Mouse (Mus musculus) spleen, postnatal 10 days (tissue): Measurements from ENCODE around the gene Cfap73.

Source experiments
- DNase-seq, 2 experiments: peaks; one replicate each; pipeline ENCODE4 v3.0.0; 2021 to 2022; ENCODE audit warnings: low spot score in 2 of 2

Cfap73 gene

DNA sequence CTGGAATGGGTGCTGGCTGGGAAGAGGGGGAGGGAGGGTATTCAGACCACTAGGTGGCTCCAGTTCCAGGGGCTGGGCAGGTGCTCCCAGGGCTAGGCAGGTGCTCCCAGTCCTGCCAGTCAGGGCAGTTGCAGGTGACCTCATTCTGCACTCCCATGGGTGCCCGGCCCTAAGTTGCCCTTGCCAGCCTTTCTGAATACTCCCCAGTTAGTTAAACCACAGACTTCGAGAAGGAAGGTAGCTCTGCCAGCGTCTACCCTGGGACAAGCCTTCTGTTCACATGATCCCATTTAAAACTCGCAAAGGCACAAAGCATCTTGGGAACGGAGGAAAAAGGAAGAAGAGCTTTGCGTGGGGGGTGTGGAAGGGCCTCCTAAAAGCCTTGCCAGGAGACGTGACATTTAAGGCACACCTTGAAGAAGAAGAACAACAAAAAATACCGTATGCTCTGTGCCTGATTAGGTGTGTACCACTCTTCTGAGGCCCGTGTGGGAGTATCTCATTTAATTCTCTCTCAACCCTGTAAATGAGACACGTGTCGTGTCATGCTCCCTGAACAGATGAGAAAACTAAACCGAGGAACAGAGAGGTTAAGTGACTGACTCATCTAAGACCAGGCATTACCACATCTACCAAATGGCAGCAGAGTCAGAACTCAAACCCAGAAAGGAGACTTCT is 13.9 kb upstream of the Cfap73 start:
- DNase-seq, result no peak

DNA sequence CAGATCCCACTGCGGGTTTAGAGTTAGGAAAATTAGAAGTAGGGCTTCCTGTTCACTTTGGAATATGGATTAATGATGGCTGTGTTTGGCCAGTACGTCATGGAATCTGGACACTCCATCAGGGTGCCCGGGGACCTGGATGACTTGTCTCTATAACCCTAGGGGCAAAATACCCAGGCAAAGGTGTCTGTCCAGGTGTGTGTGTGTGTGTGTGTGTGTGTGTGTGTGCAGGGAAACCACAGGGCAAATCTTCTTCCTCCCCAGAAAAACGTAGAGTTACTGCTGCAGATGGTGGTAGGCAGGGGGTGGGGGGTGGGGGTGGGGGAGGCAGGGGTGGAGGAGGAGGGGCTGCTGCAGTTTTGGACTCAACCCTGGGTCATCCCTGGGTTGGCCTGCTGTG is 13.3 kb upstream of the Cfap73 start:
- DNase-seq, result no peak

DNA sequence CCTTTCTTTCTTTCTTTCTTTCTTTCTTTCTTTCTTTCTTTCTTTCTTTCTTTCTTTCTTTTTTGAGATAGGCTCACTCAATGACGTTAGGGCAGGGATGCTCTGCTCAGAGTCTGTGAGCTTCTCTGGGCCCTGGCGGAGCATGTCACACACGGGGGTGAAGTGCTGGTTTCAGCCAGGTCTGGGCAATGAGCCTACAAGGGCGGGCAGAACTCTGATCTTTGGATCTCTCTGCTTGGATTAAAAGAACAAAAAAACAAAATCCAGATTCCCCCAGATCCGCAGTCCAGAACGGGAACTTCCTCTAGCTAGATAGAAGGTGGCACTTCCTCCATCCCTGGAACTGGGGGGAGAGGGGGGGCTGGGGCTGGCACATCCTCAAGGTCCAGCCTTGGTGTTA is 11.8 kb upstream of the Cfap73 start:
- DNase-seq, result no peak

DNA sequence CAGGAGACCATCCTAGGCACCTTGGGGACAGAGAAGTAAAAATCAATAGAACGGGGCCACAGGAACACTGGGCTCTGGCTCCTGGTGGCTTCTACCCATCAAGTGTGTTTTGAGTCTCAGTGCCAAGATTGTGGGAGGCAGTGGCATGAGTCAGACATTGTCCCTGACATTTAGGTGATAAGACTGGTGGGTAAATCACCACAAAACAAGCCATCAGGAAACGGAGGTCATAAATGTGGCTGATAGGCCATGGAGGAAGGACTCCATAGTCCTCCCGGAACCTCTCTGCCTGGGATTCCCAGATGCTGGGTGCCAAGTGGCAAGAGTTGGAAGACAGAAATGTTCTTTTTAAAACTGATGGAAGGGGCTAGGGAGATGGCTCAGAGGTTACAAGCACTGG is 10.2 kb upstream of the Cfap73 start:
- DNase-seq, result no peak

DNA sequence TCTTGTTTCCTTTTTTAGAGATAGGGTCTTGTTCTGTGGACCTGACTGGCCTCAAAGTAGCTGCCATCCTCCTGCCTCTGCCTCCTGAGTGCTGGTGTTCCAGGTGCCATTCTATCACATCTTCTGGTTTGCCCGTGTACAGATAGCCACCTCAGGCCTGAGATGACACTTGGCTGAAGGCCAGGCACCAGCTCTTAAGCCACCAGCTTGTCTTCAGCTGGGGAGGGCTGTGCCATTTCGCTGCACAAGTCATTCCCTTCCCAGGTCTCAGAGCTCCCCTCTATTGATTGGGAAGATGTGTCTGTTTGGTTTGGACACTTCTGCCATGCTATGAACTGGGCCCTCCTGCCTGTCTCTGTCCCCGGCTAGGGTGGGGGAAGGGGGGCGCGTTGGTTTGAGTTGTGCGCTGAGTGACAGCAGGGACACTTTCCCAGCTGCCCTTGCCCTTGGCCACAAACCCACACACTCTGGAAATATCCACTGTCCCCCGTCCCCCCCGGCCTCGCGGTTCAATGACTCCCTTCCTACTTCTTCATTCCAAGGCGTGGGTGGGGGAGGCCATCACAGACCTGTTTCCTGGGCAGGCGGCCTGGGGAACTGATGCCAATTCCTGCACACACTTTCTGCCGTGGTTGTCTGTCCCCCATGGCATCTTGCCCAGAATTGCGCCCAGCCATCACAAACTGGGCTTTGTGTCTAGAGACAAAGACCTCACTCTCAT is 9.5 kb upstream of the Cfap73 start:
- no peak for DNase-seq

DNA sequence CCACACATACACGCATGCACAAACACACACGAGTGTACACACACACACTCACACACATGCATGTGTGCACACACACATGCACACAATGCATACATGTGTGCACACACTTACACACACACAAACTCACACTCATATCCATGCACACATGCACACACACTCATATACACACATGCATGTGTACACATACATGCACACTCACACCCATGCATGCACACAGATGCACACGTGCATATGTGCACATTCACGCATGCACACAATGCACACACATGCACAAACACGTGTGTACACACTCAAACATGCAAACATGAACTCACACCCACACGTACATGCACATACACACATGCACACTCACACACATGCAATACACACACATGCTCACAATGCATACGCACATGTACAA is 6.1 kb upstream of the Cfap73 start:
- no peak for DNase-seq

DNA sequence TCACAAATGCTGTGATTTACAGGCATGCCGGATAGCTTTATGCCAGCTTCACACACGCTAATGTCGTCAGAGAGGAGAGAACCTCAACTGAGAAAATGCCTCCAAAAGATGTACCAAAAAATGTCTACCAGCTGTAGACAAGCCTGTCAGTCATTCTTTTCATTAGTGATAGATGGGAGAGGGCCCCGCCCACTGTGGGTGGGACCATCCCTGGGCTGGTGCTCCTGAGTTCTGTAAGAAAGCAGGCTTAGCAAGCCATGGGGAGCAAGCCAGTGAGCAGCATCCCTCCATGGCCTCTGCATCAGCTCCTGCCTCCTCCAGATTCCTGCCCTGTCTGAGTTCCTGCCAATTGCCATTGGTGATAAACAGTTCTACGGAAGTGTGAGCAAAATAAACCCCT is 1.6 kb upstream of the Cfap73 start:
- DNase-seq, result no peak

DNA sequence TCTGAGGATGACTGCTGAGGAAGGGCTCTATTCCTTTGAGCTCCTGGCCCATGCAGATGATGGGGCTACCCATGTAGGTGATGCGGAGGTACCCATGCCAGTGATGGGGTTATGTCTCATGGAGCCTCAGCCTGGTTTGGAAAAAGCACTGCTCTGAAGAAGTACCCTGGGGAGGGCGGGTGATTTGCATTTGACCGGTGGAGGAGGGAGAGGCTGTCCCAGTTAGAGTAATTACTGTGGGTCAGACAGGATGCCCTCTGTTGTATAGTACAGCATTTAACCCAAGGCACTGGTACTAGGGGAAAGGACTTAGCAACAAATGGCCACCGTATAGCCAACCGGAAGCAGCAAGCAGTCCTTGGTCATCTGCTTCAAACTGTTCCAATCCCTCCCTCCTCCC is 825 bp upstream of the Cfap73 start:
- no peak for DNase-seq

DNA sequence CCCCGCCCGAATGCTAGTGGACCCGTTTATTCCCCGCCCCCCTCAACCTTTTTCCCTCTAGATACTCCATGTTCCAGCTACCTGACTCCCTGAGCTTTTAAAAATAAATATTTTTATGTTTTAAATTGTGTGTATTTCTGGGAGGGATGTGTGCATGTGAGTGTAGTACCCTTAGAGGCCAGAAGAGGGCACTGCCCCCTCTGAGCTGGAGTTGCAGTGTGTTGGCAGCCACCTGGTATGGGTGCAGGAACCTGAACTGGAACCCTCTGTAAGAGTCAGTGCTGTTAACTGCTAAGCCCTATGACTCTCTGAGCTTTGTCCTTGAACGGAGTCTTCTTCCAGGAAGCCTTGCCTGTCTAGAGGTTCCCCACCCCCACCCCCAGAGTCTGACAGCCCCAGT is 2.1 kb downstream of the Cfap73 start:
- no peak for DNase-seq

DNA sequence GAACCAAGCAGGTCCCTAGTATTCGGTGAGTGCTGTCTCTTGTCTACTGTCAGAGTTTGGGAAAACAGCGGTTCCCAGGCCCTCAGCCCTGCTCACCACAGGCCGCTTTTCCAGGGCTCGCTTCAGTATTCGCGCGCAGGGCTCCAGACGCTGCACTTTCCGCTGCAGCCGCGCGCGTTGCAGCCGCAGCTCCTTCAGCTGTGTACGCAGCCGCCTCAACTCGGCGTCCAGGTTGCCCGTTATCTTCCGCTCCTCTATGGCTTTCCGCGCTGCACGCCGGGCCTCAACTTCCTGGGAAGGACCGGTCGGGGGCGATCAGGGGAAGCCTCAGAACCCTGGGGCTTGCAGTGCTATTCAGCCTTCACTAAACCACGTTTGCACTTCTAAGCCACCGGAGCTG is 2.9 kb downstream of the Cfap73 start:
- DNase-seq, result no peak

DNA sequence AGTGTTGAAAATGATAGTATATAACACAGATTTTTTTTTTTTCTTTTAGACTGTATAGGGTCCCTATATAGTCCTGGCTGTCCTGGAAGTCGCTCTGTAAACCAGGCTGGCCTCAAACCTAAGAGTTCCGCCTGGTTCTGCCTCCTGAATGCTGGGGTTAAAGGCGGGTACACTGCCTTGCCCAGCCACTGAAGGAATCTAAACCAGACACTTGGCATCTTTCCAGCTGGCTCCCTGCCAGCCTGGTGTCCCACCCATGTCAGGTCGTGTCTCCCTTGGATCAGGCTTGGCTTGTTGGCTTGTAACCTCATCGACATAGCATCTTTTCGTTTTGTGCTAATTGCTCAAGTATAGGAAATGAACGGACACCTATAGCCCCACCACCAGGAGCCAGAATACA is 5.4 kb downstream of the Cfap73 start:
- no peak for DNase-seq

DNA sequence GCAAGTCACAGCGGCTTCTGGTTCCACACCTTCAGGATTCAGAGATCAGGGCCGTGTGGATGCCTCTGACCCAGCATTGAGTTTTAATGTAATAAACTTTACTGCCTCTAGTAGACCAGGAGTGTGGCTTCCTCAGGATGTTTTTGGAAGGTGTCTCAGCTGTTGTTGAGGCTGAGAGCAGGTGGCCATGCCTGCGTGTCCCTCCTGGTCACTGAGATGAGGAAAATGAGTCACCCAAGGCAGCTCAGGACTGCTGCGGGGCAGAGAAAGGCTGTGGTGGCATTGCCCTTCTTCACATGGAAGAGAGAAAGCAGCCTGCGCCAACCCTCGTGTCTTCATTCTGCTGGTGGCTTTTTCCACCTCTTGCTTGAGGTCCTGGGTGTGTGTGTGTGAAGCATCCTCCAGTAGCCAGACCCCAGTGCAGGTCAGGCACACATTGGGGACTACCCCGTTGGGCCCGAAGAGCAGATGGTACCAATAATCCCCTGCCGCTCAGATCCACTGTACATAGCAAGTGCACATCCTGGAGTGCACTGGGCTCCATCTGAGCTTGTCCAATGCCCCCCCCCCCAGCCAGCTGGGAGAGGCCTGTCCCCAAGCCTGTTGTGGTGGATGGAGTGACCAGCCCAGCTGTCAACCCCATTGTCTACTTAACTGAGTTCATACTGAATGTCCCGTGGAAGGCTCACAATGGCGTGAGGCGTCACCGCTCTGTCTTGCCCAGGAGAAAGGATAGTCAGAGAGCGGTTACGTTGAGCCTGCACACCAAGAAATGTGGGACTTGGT is 6.3 kb downstream of the Cfap73 start:
- DNase-seq, result no peak

DNA sequence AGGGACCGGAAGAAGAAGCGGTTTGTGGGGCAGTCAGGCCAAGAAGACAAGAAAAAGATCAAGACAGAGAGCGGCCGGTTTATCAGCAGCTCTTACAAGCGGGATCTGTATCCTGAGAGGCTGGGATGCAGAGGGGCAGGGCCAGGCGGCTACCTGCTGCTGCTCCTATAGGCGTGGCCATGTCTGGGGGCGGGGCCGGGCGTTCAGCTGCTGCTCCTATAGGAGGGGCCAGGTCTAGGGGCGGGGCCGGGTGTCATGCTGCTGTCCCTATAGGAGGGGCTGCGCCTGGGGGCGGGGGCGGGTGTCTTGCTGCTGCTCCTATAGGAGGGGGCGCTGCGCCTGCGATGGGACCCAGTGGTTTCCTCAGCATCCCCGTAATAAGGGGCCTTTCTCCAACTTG is 7.6 kb downstream of the Cfap73 start:
- peak in 1 of 2 experiments; percentile 64 for DNase-seq

DNA sequence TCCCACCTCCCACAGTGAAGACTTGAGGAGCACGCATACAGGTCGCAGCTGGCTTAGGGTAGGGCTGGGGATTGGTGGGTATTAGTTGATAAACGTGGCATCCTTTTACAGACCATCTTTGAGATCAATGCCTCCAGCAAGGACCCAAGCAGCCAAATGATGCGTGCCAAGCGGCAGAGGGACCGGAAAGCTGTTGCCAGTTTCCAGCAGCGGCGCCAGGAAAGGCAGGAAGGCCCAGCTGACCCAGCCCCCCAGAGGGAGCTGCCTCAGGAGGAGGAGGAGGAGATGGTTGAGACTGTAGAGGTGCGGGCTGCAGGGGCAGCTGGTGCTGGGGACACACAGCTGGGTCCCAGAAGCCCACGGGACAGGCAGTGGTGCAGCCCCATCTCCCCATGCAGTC is 9.6 kb downstream of the Cfap73 start:
- DNase-seq, result no peak

DNA sequence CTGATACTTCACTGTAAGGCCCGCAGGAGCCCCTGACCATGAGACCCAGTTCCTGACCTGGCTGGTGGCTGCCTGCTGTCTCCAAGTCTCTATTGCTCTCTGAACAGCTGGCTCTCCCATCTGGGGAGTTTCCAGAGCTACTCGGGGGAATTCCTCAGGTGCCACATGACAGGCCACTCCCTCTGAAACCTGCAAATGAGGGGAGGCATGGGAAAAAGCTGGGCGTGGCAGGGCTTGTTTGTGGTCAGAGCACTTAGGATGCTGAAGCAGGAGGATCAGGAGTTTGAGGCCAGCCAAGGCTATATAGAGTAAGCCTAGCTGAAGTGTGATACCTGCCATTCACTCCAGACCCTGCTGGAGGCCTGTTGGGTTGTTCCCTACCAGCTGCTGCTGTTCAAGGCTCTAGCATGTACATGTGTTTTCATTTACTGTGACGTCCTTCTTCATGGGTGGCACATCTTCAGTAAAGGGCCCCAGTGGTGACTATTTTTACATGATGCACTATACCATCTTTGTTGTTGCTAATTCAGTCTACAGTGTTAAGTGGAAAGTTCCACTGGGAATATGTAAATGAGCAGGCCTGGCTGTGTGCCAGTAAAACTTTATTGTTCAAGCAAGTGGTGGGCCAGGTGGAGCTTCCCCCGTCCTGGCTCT is 11.7 kb downstream of the Cfap73 start:
- DNase-seq, result no peak

DNA sequence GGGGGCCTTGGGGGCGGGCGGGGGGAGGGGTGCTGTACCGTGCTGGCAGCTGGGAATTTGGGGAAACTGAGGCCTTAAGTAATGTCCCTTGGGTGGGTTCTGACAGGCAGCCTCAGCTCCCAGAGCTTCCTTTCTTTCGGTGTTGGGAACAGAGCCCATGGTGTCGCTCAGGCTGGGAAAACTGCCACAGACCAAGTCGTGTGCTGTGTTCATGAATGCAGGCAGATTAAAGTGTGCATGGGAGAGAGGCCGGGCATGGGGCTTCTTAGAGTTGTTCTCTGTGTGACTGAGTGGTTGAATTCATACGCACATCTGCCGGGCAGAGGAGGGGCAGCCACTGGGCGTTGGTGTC is 12.2 kb downstream of the Cfap73 start:
- DNase-seq, result no peak

DNA sequence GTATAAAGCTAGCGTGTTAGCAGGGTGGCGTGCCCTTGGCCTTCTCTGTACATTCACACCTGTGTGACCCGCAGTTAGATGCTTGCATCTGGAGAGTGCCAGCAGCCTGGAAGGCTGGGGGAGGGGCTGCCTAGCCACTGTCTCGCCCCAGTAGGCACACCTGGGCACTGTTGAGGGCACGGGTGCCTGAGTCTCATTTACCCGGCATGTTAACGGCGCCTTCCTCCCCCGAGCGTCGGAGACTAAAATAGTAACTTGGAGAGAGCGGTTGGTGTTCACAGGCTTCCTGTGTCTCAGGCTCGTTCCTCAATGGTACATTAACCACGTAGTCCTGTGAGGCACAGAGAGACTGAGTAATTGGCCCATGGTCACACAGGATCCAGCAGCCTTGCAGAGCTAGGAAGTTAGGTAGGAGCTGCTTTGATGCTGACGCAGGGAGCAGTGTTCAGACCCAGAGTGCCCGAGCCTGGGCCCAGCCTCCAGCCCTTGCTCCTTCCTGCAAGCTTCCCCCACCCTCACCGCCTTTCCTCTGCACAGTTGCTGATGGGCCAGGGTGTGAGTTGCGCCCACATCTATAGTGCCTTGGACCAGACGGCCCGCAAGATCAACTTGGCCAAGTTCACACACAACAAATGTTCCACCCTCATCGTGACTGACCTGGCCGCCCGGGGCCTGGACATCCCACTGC is 12.8 kb downstream of the Cfap73 start:
- DNase-seq, result peak in 1 of 2 experiments; percentile 67

DNA sequence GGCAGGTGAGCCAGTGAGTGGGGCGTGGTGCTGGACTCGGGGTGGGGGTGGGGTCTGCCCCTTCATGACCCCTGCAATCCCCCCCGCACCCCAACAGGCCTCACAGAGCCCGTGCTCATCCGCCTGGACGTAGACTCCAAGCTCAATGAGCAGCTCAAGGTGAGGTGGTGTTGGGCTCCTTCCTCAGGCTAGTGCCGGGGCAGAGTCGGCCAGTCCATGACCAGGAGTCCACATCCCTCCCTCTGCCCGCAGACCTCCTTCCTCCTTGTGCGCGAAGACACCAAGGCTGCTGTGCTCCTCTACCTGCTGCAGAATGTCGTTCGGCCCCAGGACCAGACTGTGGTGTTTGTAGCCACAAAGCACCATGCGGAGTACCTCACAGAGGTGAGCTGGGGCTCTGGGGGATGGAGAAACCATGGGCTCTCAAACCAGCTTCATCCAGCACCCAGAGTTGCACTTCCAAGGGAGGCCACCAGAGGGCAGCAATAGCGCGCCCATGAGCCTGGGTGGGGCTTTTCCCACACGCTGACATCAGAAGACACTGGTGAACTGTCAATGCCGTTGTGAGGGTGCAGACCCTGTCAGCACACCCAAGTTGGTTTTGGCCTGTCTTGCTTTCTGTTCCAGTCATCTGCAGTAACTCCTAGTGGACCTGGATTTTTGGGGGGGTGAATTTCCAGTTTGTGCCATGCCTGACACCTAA is 13.5 kb downstream of the Cfap73 start:
- DNase-seq, result peak; percentile 88 to 89

DNA sequence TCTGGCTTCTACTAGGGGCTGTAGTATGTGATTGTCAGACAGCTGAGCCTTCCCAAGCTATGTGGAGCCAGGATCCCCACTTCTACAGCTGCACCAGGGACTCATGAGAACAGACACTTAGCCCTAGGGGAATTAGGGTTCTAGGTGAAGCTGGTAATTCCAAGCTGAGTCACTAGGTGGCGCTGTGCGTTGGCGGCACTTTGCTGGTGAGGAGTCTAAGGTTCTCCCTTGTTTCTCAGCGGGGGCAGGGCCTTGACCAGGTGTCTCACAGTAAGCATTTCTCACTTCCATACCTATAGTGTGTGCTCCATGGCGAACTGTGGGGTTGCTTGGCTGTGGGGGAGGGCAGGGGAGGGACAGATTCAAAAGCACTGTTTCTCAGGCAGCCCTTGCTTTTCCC is 14.8 kb downstream of the Cfap73 start:
- peak; percentile 80 to 90 for DNase-seq

DNA sequence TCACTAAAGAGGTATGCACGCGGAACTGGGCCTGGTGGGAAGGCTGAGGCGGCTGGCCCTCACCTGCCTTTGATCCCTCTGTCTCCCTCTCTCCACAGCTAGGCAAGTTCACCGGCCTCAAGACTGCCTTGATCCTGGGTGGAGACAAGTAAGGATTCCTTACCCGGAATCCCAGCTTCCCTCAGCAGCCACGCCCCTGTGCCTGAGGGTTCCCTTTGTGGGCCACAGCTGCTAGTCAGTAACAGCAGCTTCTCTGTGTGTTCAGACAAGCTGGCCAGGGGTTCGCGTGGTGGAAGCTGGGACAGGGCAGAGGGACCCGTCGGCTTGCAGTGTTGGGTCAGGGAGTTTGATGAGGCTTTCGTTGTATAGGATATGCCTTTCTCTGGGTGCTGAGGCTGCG is 15.3 kb downstream of the Cfap73 start:
- no peak for DNase-seq

DNA sequence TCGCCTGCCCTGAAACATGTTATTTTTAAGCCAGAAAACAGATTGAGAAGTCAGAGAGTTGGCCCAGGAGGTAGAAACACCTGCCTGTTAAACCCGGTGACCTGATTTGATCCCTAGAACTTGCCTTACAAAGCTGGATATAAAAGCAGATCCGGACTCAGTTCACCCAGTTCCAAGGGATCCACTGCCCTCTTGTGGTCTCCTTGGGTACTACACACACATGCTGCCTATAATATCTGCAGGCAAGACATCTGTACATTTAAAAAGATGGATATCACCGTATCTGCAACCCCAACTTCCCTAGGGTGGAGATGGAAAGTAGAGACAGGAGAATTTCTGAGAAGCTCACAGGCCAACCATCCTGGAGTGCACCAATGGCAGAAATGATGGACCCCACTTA is 18.1 kb downstream of the Cfap73 start:
- peak in 1 of 2 experiments; percentile 72 for DNase-seq
